Mouse (Mus musculus) gastrocnemius, adult 18-20 months (tissue): ENCODE measurements at regions not wholly inside any gene's neighbourhood (a gene's known extent, or its start where the extent isn't known, plus 50 kb on each side); places are given as distances from the start of the nearest gene placed in this dataset.

Experiments used
- DNase-seq: peaks from one replicate; pipeline ENCODE4 v3.0.0; 2021; ENCODE audit warnings: low spot score

DNA sequence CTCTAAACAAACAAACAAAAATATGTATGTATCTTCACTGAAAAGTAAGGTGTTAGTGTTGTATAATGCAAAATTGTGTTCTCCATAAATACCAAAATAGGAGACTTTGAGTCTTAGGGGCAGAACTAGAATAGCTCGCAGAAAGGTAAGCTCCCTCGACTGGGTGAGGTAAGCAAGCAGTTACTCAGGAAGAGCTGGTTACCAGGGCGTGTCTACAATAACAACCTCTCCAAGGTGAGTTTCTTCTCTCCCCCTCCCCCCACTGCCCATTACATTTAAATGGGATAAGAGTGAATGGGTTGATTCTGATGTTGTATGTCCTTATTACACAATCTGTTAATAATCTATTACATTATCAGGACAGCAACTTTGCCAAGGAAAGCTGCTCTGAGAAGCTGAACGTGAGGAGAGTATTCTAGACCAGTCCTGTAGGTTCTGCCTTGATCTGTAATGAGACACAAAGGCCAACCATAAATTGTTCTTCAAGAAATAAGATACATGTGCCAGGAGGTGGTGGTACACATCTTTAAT is 125.2 kb upstream of the Zfand5 start:
- no peak for DNase-seq

DNA sequence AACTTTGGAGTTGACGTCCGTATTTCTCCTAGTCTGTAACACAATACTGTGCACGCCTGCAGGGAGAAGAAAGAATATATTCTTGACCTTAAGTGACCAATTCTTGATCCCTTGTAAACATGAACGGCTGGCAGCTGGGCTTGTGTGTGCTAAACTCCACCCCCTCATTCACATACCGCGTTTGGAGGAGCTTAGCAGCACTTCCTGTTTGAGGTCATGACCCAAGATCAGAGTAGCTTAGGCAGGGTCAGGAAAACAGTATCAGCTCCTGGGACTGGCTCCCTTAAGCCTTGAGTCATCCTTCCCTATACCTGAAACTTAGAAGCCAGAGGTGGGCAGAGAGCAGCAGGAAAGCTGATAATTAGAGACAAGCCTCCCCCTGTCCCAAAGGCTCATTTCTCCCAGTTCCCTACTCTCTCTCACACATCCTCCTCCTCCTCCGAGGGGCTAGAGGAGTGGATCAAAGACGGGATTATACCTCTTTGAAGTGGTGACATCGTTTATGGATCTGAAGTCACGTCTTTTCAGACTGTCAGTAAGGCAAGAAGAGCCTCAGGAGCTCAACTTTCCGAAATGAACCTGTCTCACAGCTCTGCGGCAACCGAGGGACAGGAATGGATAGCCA is 127.3 kb upstream of the Zfand5 start:
- peak; percentile 62 for DNase-seq

DNA sequence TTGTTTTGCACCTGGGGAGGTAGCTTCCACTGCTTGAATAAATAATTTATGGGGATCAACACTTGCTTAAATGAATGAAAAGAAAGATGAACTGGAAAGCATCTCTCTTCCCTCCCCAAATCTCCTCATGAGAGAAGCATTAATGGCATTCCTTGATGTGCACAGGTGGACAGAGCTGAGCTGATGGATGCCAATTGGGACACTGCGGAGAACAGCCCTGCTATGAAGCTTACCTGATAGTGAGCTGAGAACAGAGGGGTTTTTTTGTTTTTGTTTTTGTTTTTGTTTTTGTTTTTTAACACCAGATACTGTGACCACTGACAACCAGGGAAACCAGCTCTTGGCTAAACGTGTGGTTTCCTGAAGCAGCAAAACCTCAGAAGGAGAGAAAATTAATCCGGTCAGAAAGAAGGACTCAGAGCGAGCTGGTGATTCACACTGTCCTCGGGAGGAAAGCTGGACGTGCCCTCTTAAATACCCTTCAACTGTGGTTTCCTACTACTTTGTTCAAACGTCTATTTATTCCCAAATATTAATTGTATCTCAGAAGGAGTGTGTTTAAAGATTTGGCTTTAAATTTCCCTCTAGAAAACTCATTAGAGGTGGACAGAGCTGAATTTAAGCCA is 128.0 kb upstream of the Zfand5 start:
- DNase-seq: no peak

DNA sequence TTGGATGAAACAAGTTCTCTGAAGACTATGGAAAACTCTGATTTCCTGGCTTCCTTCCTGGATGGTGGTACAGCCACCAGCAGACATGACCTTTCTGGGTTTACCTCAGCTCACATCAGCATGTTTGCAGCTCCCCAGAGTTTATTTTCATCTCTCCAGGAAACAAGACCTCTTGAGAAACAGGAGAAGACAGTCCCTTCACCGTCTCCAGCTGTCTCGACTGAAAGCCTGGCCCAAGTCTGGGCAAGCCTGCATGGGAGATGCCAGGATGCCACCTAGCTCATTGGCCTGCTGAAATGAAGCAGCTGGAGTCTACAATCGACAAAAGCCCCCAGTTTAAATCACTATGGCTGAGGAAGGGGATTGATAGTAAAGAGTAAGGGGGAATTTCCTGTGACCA is 131.6 kb upstream of the Zfand5 start:
- peak; percentile 74 for DNase-seq

DNA sequence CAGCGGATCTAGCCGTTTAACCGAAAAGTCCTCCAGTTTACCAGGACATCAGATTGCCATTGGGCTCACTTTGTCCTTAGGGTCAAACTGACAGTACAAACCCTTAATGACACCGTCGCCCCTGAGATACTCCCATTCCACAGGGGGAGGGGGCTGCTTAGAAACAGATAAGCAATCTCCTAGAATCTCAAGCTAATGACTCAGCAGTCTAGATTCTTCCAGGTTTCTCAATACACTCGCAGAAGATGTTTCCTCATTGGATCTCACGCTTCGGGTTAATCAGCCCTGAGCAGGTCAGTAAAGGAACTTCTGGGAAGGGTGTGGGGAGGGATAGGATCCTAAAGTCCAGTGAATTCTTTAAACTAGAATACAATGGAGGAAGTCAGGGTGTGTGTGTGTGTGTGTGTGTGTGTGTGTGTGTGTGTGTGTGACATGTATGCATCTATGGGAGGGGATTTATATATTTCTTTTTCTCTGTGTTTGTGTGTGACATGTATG is 133.0 kb upstream of the Zfand5 start:
- DNase-seq: no peak

DNA sequence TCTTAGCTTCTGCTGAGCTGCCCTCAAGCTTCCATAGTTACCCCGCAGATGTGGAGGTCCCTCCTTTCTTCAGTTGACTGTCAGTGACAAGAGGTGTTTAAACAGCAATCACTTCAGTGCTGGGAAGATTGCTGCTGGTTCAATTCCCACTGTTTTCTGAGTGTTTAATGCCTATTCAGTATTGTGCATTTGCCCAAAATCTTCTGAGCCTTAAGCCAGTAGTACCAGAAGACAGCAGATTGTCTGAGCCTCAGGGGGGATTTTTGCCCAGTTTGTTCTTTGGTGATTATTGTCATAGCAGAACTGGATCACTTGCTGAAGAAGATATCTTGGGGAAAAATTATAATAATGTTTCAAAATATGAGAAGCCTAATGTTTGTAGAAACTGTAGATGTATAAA is 135.3 kb upstream of the Zfand5 start:
- DNase-seq: no peak

DNA sequence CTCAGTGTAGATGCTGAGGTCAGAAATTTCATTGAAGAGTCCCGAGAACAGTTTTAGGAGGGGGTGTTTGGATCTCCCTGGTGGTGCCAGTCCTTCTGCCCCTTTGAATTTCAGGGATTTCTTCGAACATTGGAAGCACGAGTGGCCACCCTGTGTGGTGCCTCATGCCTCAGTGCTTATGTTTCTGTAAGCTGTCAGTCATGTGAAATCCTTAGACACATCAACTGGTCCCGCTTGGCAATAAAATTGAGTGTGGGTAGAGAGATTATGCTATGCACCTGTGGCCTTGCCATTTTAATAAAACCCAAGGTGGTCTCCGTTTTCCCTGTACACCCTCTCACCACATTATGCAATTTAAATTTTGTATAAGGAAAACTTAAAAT is 136.1 kb upstream of the Zfand5 start:
- no peak for DNase-seq

DNA sequence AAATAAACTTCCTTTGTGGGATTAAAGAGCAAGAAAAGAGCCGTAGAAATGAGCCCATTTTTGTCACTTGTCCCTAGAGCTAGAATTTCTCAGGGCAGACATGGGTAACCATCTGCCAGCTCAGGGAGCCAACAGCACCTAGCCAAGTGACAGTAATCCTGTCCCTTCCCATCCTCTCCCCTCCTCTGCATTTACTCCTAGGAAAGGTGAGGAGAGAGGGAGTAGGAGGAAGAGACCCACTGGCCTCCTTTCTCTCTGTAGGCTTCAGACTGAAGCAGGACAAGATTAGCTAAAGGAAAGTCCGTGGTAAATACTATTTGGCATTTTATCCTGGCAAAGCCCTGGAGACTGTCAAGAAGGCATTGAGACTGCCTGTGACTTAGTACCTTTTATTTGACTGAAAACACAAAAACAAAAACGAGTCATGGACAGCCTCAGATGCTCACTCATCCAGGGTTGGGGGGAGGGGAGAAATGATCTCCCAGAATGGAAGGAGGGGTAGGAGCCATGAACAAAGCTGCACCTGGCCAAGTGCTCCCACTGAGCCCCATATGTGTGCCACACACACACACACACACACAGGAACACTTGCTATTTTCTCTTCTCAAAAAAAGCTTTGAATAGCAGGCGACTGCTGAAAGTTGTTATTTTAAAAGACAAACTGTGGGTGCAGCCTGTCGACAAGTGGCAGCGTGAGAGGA is 136.6 kb upstream of the Zfand5 start:
- no peak for DNase-seq

DNA sequence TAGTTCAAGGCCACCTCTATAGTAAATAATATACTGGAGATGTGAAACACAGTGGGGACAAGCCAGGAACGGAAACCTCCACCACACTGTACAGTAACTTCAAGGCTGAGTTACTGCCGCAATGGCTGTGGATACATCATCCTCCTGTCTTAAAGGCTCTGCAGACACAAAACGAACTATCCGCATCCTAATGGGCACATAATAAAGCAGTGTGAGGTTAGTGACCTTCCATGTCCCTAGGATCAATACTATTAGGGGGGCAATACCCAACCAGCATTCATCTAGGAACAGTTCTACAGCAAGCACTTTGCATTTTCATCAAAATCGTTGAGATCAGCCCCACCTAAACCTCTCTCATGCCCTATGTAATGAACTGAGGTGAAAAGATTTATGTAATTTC is 142.4 kb upstream of the Zfand5 start:
- DNase-seq: no peak

DNA sequence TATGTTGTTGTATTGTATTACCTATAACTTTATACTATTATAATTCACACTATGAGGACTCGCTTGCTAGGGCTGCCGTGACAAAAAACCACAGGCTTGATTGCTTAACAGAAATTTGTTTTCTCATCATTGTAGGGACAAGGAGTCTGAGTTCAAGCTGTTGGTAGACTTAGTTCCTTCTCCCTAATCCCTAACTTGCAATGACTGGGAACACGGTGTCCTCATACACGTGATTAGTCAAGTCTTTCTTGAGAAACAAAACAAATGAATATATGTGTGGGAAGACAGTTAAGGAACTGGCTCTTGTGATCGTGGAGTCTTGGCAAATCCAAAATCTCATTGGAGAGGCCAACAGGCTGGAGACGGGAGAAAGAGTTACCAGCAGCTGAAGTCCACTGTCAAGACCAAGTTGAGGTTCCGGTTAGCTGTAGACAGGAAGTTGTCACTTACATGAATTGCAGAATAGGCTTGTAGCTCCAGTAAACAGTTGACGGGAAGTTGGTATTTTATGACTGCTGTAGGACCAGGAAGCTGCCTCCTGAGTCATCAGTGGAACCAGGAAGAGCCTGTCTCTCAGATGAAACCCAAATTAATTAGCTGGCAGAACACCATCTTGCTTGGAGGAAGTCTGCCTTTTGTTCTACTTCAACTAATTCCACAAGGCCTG is 144.9 kb upstream of the Zfand5 start:
- DNase-seq: no peak

DNA sequence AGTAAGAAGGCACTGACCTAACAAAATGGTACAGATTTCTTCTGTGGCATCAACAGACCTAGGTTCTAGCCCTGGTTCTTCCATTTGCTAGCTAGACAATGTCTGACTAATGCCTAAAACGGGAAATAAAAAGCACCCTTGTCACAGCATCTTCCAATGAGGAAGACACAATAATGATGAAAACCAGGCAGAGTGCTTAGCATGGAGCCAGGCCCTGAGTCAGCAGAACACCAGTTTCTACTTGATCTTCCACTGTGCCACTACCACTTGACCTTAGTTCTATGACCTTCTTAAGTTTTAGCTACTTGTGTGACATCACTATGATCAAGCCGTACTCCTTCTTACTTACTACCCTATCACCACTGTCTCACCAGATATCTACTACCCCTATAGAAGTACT is 145.4 kb upstream of the Zfand5 start:
- DNase-seq: no peak

DNA sequence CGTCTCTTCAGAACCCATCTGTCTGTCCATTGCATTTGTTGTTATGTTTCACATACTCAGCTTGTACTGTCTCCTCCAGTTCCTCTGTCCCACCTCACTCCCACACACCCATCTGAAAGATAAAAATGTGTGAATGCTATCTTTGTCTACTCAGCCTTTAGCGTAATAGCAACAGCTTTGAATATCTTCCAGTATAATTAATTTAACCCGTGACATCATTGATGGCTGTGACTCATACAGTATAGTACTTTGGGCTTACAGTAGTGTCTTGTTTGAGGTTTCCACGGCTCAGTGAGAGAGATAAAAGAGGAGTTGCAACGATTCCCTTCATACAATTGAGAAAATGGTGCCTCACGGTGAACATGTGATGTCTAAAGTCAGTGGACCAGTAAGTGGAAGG is 152.6 kb upstream of the Zfand5 start:
- no peak for DNase-seq

DNA sequence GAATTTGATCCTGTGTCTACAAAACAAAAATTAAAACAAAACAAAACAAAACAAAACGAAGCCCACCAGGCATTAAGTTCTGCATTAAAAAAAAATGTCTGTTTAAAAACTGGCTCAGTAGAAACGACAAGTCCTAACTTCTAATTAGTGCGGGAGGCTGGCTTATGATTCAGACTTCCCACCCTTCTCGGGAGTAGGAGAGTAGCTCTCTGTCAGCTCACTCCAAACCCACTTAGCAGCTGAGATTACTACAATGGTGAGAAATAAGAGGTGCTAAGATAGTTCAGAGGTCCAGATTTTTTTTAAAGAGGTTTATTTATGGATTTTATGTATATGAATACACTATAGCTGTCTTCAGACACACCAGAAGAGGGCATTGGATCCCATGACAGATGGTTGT is 153.3 kb upstream of the Zfand5 start:
- no peak for DNase-seq

DNA sequence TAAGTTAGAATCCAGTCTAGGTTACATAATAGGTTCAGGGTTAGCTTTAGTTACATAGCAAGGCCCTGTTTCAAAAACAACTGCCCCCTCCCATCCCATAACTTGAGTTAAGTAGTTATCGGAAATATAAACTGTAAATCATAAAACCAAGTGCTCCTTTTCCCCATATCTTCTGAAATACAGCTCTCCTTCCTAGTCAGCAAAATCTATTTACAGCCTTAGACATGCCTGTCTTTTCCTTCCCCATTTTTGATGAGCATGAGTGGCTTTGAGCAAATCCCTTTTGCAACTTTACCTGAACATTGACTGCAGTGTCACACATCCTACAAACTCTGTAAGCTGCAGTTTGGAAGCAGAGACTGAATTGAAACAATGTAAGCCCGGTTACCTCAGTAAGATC is 156.4 kb upstream of the Zfand5 start:
- DNase-seq: no peak

DNA sequence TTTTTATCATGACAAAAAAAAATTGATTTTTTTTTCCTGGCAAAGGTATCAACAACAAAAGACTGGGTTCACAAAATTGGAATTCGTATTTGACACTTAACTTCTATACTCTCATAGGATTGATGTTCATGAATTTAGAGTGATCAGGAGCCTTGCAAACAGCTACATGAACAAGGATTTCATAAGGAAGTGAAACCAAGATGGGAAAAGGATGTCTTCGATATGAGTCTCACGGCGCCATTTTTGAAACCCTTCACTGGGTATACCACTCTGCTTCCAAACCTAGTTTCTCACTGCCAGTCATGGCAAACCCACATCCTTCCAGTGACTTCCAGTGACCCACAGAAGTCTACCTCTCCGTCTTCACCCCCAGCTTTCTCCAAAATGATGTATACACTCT is 157.8 kb upstream of the Tmc1 start:
- no peak for DNase-seq

DNA sequence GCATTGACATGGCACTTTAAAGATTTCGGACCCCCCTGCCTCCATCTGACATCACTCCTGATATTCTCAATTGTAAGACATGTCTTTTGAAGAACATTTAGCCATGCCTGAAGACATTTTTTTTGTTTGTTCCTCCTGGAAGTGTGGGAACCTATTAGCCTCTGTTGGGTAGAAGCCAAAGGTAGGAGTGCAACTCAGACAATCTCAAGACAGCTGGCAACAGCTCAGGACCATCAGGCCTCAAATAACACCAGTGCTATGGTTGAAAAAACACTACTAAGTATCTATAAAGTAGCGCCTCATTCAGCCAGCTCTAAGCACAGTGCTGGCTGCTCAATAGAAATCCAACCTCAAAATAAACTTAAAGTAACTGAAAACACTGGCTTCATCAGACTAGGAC is 154.3 kb upstream of the Tmc1 start:
- no peak for DNase-seq

DNA sequence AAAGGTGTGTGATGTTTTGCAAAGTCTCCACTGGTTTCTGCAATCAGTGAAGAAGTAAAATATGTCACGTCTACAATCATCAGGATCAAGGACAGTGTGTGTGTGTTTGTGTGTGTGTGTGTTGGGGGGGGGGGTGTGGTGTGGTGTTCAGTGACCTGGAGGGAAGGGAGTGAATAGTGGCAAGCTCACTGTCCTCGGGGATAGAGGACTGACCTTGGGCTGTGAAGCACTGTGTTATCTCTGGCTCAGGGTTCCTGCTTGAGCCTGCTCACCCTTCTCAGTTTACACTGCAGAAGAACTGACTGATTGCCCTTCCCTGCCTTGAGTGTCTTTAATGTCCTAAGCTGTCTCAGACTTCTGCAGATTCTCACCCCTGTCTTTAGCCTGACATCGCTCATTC is 153.7 kb upstream of the Tmc1 start:
- DNase-seq: no peak

DNA sequence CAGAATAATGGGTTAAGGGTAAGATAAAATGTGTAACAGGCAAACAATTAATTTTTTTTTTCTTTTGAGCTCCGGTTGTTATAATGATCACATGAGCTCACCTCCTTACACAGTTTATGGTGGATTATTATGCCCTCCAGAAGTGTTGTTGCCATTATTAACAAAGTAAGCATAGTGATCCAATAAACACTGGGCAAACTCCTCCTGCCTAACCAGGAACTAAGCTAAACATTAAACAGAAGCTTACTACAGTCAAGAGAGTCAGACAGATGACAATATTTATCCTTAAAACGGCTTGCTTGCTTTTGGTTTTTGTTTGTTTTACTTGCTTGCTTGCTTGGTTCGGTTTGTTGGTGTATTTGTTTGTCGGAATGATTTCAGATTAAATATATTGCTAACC is 153.3 kb upstream of the Tmc1 start:
- no peak for DNase-seq

DNA sequence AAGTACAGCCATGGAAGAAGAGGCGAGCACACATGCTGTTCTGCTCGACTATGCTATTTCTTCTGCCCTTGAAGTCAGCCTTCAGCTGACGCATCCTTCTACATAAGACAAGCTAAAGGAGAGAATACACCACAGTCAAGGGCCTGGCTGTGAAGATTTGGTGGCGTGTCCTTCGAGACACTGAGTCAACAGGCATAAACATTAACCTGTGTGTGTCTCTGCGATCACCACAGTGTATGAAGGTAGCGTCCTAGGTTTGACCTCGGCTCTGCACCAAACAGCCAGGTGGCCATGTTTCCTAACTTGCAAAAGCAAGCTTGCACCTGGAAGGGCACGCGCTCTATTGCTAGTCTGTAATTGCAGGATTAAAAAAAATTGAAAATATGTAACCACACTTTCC is 152.8 kb upstream of the Tmc1 start:
- no peak for DNase-seq

DNA sequence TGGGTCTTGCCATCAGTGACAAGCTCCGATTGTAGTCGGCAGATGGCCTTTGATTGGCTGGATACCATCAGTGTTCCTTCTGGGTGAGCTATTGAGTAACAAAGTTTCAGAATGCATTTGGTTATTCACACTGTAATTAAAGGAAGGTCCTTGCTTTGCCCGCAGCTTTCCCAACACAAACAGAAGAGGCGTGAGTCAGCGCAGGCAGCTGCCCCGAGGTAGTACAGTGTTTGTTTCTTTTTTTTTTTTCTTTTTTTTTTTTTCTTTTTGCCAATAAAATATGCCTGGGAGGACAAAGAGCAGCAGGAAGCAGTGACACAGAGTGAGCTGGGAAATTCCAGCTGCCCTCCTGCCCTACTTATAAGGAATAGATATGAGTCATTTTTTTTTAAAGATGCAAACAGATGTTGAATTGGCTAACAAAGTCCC is 152.3 kb upstream of the Tmc1 start:
- DNase-seq: peak; percentile 41

DNA sequence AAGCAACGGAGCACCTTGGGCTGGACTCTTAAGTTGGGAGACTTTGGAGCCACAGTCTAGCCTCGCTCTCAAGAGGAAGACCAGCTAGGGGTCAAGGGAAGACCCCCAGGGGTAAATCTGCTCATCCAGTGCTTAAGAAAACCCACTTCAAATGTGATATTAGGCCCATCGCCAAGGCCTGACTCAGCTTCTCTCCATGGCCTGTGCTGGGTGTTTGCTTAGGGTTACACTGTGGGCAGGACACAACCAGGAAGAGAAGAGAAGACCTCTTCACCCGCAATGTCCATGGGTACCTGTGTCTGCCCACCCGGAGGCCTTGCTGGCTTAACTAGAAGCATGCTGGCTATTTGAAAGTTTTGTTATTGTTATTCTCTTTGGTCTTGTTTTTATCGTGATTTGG is 151.0 kb upstream of the Tmc1 start:
- no peak for DNase-seq

DNA sequence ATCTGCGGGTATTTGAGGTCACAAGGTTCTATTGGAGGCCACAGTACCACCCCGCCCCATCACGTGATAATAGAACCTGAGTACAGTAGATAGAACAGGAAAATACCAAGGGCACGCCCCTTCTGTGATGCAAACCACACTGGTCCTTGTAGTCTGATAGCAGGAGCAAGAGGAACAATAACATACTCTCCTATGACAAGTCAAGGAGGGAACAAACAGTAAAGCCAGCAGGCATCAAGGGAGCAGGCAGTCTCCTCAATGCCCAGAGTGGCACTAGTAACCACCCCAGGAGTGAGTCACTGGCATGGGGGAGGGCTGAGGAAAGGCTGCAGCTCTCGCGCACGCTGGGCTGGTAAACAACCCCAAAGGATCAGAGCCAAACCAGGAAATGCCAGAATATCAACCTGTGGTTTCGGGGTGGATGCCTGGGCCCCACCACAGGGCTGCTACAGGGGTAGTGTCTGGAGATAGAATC is 150.5 kb upstream of the Tmc1 start:
- no peak for DNase-seq
